Mouse (Mus musculus) ES-E14 (cell line): ENCODE measurements around the gene Tnfrsf1b.

Experiments used
- CHD2 ChIP-seq: IDR thresholded peaks from 2 replicates; pipeline ENCODE4 v1.6.1; 2014; ENCODE audit warnings: mild to moderate bottlenecking, low read depth, low read length, inconsistent platforms
- ZC3H11A ChIP-seq: IDR thresholded peaks from 2 replicates; pipeline ENCODE4 v1.6.1; 2012; ENCODE audit warnings: low read depth, mild to moderate bottlenecking, inconsistent platforms, low read length, borderline replicate concordance
- ZNF384 ChIP-seq: IDR thresholded peaks from 2 replicates; pipeline ENCODE4 v1.6.1; 2012; ENCODE audit warnings: low read depth, low read length, inconsistent platforms

DNA sequence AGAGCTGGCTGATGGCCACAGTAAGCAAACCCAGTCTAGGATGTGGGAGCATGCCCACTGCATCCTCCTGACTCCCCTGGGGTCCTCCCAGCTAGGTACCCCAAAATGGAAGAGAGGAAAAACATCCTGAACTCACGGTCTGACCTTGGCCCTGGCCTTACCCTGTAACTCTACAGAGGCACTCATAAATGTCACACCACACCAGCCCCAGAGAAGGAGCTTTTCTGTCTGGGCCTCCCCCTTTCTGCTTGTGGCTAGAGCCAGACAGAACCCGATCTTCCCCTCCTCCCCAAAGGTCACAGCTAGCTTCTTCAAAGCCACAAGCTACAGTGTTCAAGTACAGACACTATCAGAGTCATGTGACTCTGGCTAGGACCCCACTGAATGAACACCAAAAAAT is 25.3 kb downstream of the Tnfrsf1b start:
- TF ChIP-seq ZC3H11A (no peak), ZNF384 (no peak), CHD2 (no peak)
